Comparison of ENCODE assay signal across 1 mouse cellular context in genomic region chr11:101252941-101253340, GRCm38 (mm10).
TF ChIP-seq lines count a peak whose summit lies in the region.

No protein-coding gene starts in this region.

TF ChIP-seq in CH12.LX, 34 proteins besides CTCF, POLR2A, EP300 and RAD21 (continued from another document):
- TF ChIP-seq JUND (conservative IDR thresholded peaks at IDR 0.05; ENCODE audit: low read depth, low read length) (peak; percentile 78; the same call in 1 of the 2 replicates), UBTF (IDR thresholded peaks at IDR 0.05; ENCODE audit: low read depth, low read length) (no peak), CHD1 (IDR thresholded peaks at IDR 0.05; ENCODE audit: low read depth, low read length) (no peak), MYC (IDR thresholded peaks at IDR 0.05; ENCODE audit: low read depth, low read length) (no peak), HCFC1 (IDR thresholded peaks at IDR 0.05; ENCODE audit: low read depth, low read length) (no peak), ZNF384 (IDR thresholded peaks at IDR 0.05; ENCODE audit: low read depth, low read length) (no peak), JUN (IDR thresholded peaks at IDR 0.05; ENCODE audit: insufficient read depth, low read depth, low read length) (peak; percentile 49; the same call in 1 of the 2 replicates), SMC3 (IDR thresholded peaks at IDR 0.05; ENCODE audit: low read depth, low read length) (no peak), IRF4 (IDR thresholded peaks at IDR 0.05; ENCODE audit: low read depth, low read length) (peak; percentile 92), MAZ (IDR thresholded peaks at IDR 0.05; ENCODE audit: low read depth, low read length) (no peak), CHD2 (IDR thresholded peaks at IDR 0.05; ENCODE audit: low read length) (no peak), E2F4 (IDR thresholded peaks at IDR 0.05; ENCODE audit: insufficient replicate concordance, low read depth, low read length) (no peak)
